Mouse (Mus musculus) forebrain, embryonic 13.5 days (tissue): ENCODE results near the gene Calm2. TPM values are rescaled to one million over a fixed set of nuclear protein-coding genes. Genes with fewer than 3 reads are reported as not detected.

Source experiments
- ATAC-seq: fragments of 200-750 bp; cut with Nextera tagmentation; 2 replicates; pipeline ENCODE4 v1.8.0; 2017
- H3K27ac ChIP-seq: fragments of 300-500 bp; sonication (generic); 2 replicates; pipeline ENCODE4 v1.5.1; 2015; ENCODE audit warnings: inconsistent platforms, mild to moderate bottlenecking, moderate library complexity
- H3K27me3 ChIP-seq: fragments of 300-500 bp; sonication (generic); 2 replicates; pipeline ENCODE4 v1.6.1; 2015; ENCODE audit warnings: mild to moderate bottlenecking, inconsistent platforms
- H3K36me3 ChIP-seq: fragments of 300-500 bp; sonication (generic); 2 replicates; pipeline ENCODE4 v1.6.1; 2015; ENCODE audit warnings: mild to moderate bottlenecking, inconsistent platforms; ENCODE audit not compliant: poor library complexity, severe bottlenecking
- H3K4me1 ChIP-seq: fragments of 300-500 bp; sonication (generic); 2 replicates; pipeline ENCODE4 v1.6.1; 2015; ENCODE audit warnings: inconsistent platforms
- H3K4me2 ChIP-seq: fragments of 300-500 bp; sonication (generic); 2 replicates; pipeline ENCODE4 v1.6.1; 2015; ENCODE audit warnings: inconsistent platforms, mild to moderate bottlenecking, moderate library complexity
- H3K4me3 ChIP-seq: fragments of 300-500 bp; sonication (generic); 2 replicates; pipeline ENCODE4 v1.5.1; 2015; ENCODE audit warnings: mild to moderate bottlenecking, inconsistent platforms
- H3K9ac ChIP-seq: fragments of 300-500 bp; sonication (generic); 2 replicates; pipeline ENCODE4 v1.6.1; 2015; ENCODE audit warnings: mild to moderate bottlenecking, inconsistent platforms
- H3K9me3 ChIP-seq: fragments of 300-500 bp; sonication (generic); replicated peaks from 2 replicates; pipeline ENCODE4 v1.6.1; 2016; ENCODE audit warnings: inconsistent platforms
- WGBS: fragments of 180-500 bp; shearing (Covaris S2); methylation state at CpG from one replicate; pipeline ENCODE4 v1.1.7; 2015; 5-methylcytosine and 5-hydroxymethylcytosine counted together
- polyA plus RNA-seq: library from polyadenylated mRNA; unstranded; fragments of >200 nt; fragmentation: Nextera tagmentation; extraction: Ambion mirVana; gene quantifications from 2 replicates; pipeline ENCODE4 v1.2.1, GENCODE M21; 2015

Gene Calm2
- polyA plus RNA-seq, result 1,676 and 1,701 TPM in 2 replicates

DNA sequence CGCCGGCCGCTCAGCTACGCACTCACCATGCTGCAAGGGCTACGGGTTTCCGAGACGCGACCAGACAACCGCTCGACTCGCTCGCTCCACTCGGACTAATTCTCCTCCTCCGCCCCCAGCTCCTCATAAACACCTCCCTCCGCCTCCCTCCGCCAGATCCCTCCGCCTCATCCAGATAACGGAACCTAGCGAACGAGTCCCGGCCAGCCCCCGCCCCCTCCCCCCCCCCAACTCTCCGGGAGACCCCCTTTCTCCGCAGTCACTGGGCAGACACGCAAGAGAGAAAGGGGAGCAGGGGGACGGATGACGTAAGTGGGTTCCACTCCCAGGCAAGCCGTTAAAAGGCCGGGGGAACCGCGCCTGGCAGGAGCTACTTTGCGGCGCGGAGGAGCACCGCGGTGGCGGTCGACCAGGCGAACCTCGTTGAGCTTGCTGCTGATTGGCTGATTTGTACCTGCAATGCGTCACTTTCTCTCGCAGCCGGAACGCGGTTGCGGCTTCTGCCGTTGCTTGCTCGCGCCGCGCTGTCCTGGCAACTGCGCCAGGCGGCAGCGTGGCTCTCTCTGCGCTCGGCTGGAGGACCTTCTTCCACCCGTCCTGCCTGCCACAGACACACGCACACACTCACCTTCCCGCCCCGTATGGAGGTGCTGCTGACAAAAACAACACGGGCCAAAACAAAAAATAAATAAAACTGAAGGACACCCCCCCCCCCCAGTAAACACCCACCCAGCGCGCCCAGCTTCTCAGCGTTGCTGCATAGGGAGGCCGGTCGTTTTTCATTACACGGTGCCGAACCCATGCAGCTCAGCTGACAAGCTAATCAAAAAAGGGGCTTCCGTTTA lies at the start of gene Calm2:
Gene Calm2 (minus strand): TSS at position 169 of the 845 bp plus-strand sequence.
- Histone ChIP-seq H3K27me3 (no peaks in the 10 kb centered on the region), H3K4me3 (peak within 1 kb of the TSS; percentile 89), H3K4me1 (peaks cover 37% of the 10 kb centered on the region), H3K4me2 (peak within 1 kb of the TSS; percentile 76), H3K36me3 (0 out of 2 replicates have a peak, but pooled peaks cover 3% of the 10 kb centered on the region), H3K27ac (peak within 1 kb of the TSS; percentile 99), H3K9me3 (no peaks in the 10 kb centered on the region), H3K9ac (peak within 1 kb of the TSS; percentile 99)
- ATAC-seq, result peak; percentile 94
- WGBS, result under 1% methylated on average over 61 of the region's 69 CpGs

DNA sequence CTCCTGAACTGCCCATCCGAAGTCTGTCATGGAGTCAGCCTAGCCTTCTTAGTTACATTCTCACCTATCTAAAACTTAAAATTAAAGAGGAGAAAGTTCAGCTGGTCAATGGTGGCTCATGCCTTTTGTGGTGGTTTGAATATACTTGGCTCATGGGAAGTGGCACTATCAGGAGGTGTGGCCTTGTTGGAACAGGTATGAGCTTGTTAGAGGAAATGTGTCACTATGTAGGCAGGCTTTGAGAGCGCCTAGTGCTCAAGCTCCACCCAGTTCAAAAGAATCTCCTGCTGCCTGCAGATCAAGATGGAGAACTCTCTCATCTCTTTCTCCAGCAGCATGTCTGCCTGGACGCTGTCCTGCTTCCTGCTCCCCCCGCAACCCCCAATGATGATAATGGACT lies 48.8 kb upstream of the Calm2 start:
- no peak for ATAC-seq
- H3K27me3 ChIP-seq, result no peaks in the 10 kb centered on the region; the same call in 1 of the 2 replicates
- H3K9me3 ChIP-seq, result no peaks in the 10 kb centered on the region
- H3K4me1 ChIP-seq, result 0 out of 2 replicates have a peak, but pooled peaks cover 1% of the 10 kb centered on the region
- H3K27ac ChIP-seq, result no peak overlapping the region
- no peak overlapping the region for H3K4me2 ChIP-seq
- 99% methylated on average over 4 of the region's 4 CpGs for WGBS
- no peaks in the 10 kb centered on the region for H3K36me3 ChIP-seq
- no peak overlapping the region for H3K9ac ChIP-seq
- H3K4me3 ChIP-seq, result no peak overlapping the region

DNA sequence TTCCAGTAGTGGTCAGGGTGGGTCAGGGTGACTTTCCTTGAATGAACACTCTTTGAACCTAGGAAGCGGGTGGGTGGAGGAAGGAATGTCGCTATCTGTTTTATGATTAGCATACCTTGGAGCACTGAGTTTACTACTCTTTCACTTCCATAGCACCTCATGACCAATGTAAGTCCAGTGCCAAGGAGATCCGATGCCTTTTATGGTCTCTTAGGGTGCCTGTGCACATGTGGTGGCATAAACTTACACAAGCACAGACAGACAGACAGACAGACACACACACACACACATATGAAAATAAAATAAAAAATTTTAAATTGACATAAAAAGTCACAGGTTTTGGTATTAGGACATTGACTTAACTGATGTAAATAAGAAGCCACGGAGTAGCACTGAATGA lies 47.6 kb upstream of the Calm2 start:
- H3K4me2 ChIP-seq, result no peak overlapping the region
- H3K4me1 ChIP-seq, result 0 out of 2 replicates have a peak, but pooled peaks cover 6% of the 10 kb centered on the region
- no peak overlapping the region for H3K27ac ChIP-seq
- no peak overlapping the region for H3K9ac ChIP-seq
- no peak for ATAC-seq
- H3K27me3 ChIP-seq, result no peaks in the 10 kb centered on the region
- WGBS, result 91% methylated on average over 4 of the region's 4 CpGs
- no peaks in the 10 kb centered on the region for H3K9me3 ChIP-seq
- no peak overlapping the region for H3K4me3 ChIP-seq
- no peaks in the 10 kb centered on the region for H3K36me3 ChIP-seq

DNA sequence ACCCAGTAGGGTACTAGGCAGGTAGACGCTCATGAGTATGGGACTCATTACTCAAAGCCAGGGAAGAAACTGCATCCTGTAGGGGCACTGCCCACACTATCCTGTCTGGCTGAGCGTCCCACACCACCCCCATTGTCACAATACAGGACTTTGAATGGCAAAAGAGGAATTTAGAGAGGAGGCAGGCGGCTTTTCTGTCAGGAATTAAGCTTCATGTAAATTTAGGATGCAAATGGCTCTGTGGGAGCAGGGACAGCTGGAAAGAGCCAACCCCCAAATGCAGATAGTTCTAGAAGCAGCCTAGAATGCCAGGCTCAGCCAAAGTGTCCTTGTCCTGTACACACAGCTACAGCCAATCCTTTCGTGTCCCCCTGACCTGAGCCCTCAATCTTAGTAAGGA lies 45.6 kb upstream of the Calm2 start:
- 0 out of 2 replicates have a peak, but pooled peaks cover 6% of the 10 kb centered on the region for H3K4me1 ChIP-seq
- no peaks in the 10 kb centered on the region for H3K27me3 ChIP-seq
- H3K4me3 ChIP-seq, result no peak overlapping the region
- WGBS, result 48% methylated on average over 4 of the region's 4 CpGs
- H3K27ac ChIP-seq, result no peak overlapping the region
- H3K36me3 ChIP-seq, result no peaks in the 10 kb centered on the region
- H3K9me3 ChIP-seq, result no peaks in the 10 kb centered on the region
- H3K9ac ChIP-seq, result no peak overlapping the region
- H3K4me2 ChIP-seq, result no peak overlapping the region
- no peak for ATAC-seq

DNA sequence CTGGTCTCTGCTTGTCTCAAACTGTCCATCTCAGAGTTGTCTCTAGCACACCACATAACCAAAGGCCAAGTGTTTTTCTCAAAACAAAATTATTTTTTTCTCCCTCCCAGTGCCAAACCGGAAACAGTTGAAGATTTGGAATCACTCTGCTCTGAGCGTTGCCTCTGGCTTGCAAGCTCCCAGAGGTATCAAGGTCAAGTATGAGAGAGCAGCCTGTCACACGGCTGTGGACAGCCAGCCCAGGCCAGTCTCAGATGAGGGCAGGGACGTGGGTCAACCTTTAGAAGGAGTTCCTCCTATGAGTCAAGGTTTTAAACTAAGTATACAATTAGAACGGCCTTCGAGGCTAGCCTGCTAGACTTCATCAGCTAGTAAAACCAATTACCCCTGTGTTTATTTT lies 43.6 kb upstream of the Calm2 start:
- Histone ChIP-seq H3K9ac (no peak overlapping the region), H3K36me3 (no peaks in the 10 kb centered on the region), H3K4me3 (no peak overlapping the region), H3K9me3 (peaks cover 3% of the 10 kb centered on the region; the same call in 1 of the 2 replicates), H3K4me2 (no peak overlapping the region), H3K27ac (0 out of 2 replicates have a peak overlapping the region, but pooled peaks have one; percentile 12), H3K27me3 (no peaks in the 10 kb centered on the region), H3K4me1 (0 out of 2 replicates have a peak, but pooled peaks cover 6% of the 10 kb centered on the region)
- ATAC-seq, result no peak
- WGBS, result 47% methylated on average over 6 of the region's 6 CpGs

DNA sequence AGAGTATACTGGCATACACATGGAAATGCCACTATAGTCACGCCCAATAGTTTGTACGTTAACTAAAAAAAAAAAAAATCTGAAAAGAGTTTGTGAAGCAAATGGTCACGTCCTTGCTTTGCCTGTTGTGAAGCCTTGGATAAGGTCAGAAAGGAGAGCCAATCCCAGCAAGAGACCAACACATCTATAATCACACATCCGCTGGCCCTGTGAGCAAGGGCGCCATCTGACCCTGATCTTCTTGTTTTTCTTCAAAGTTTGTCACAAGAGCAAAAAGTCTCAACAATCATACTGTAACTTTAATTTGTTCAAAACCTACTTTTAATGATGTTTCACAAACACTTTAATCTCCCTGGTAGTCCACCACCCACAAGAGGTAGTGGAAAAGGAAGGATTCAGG lies 39.0 kb upstream of the Calm2 start:
- Histone ChIP-seq H3K9me3 (peaks cover 3% of the 10 kb centered on the region; the same call in 1 of the 2 replicates), H3K4me1 (0 out of 2 replicates have a peak, but pooled peaks cover 6% of the 10 kb centered on the region), H3K27me3 (no peaks in the 10 kb centered on the region), H3K27ac (no peak overlapping the region), H3K4me3 (no peak overlapping the region), H3K36me3 (no peaks in the 10 kb centered on the region), H3K4me2 (no peak overlapping the region), H3K9ac (no peak overlapping the region)
- no peak for ATAC-seq
- 94% methylated on average over 5 of the region's 5 CpGs for WGBS

DNA sequence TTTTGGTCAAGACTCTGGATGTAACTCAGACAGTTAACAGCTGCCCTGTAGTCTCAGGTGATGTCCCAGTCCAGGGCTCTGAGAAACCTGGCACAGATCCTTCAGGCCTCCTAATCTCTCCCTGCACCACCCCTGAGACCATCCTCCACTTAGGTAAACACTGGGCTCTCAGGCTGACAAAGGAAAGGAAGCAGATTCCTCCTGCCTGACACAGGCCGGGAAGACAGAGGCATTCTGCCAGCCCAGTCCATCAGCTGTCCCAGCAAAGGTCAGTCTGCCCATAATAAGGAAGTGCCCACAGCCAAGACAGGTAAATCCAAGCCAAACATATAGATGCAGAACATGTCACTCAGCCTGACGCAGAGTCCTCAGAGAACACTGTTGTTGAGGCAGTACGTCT lies 36.1 kb upstream of the Calm2 start:
- Histone ChIP-seq H3K4me2 (no peak overlapping the region), H3K36me3 (no peaks in the 10 kb centered on the region), H3K4me3 (no peak overlapping the region), H3K27ac (no peak overlapping the region), H3K9me3 (peaks cover 3% of the 10 kb centered on the region; the same call in 1 of the 2 replicates), H3K9ac (no peak overlapping the region), H3K27me3 (no peaks in the 10 kb centered on the region), H3K4me1 (peaks cover 12% of the 10 kb centered on the region; the same call in 1 of the 2 replicates)
- WGBS, result 72% methylated on average over 3 of the region's 3 CpGs
- no peak for ATAC-seq

DNA sequence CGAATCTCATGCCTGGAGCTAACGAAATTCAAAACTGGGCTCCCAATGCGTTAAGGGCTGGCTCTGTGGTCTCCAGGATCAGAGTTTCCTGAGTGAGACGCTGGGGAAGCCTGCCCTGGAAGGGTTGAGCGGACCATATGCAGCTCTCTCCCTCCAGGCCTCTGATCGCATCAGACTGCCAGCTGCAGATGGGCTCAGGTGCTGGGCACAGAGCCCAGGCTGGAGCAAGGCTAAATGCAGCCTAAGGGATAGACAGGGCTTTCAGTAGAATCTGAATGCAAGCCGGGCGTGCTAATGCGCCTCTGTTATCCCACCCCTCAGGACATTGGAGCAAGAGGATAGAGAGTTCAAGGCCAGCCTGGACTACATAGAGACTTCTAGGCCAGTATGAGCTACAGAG lies 31.8 kb upstream of the Calm2 start:
- H3K4me3 ChIP-seq, result no peak overlapping the region
- no peaks in the 10 kb centered on the region for H3K36me3 ChIP-seq
- H3K9me3 ChIP-seq, result no peaks in the 10 kb centered on the region
- ATAC-seq, result peak; percentile 68
- peak overlapping the region; percentile 74 for H3K27ac ChIP-seq
- H3K4me2 ChIP-seq, result no peak overlapping the region
- WGBS, result 65% methylated on average over 9 of the region's 9 CpGs
- H3K9ac ChIP-seq, result no peak overlapping the region
- H3K27me3 ChIP-seq, result no peaks in the 10 kb centered on the region
- H3K4me1 ChIP-seq, result peaks cover 27% of the 10 kb centered on the region

DNA sequence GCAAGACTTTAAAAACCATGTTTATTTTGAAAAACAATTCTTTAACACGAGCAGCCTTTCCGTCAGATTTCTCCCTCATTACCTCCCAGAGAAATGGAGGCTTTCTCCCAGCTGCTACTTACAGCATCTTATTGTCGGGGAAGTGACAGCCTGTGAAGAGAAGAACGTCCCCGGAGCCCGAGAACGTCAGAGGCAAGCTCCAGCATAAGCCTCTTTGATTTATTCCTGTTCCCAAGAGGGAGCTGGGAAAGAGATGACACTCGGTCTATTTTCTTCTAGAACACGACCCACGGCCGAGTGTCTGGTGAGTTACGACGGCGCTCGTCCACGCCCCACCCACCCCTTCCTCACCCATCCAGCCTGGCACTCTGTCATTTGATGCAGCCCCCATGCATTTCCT lies 30.9 kb upstream of the Calm2 start:
- Histone ChIP-seq H3K4me3 (no peak overlapping the region), H3K4me2 (no peak overlapping the region), H3K9ac (no peak overlapping the region), H3K4me1 (peaks cover 36% of the 10 kb centered on the region), H3K36me3 (no peaks in the 10 kb centered on the region), H3K27me3 (no peaks in the 10 kb centered on the region), H3K27ac (peak overlapping the region; percentile 53; the same call in 1 of the 2 replicates), H3K9me3 (no peaks in the 10 kb centered on the region)
- WGBS, result 70% methylated on average over 16 of the region's 16 CpGs
- ATAC-seq, result no peak

DNA sequence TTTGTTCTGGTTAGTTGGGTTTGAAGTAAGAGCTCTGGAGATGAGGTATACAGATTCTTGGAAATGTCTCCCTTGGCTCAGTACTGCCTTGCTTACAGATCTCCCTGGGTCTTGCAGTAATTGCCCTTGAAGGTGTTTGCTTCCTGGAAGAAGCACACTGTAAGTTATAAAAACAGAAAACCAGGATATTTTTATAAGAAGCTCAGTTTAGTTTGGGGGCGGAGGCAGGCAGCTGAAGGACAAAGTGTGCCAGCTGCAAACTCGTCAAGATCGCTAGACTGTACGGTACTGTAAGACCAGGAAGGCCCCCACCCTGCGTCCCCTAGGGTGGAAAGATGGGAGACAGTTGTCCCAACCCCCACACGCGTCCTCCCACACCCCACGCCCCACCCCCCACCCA lies 28.6 kb upstream of the Calm2 start:
- no peak for ATAC-seq
- Histone ChIP-seq H3K9ac (no peak overlapping the region), H3K27ac (no peak overlapping the region), H3K9me3 (no peaks in the 10 kb centered on the region), H3K4me2 (no peak overlapping the region), H3K4me1 (peaks cover 36% of the 10 kb centered on the region), H3K36me3 (no peaks in the 10 kb centered on the region), H3K4me3 (no peak overlapping the region), H3K27me3 (no peaks in the 10 kb centered on the region)
- 79% methylated on average over 8 of the region's 8 CpGs for WGBS

DNA sequence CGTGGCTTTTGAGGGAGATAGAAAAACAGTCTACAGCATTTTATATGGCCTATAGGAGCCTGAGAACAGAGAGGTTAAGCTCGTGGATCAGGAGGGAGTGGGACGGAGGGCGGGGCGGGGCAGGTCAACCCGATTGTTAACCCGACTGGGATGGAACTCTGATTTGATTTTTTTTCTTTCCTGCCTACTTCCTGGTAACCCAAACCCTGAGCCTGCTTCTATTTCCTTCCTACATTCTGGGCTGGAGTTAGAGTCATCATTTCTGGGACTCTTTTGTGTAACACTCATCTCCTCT lies 27.7 kb upstream of the Calm2 start:
- Histone ChIP-seq H3K36me3 (no peaks in the 10 kb centered on the region), H3K4me1 (peaks cover 36% of the 10 kb centered on the region), H3K4me2 (peak overlapping the region; percentile 65), H3K4me3 (peak overlapping the region; percentile 38), H3K27ac (no peak overlapping the region), H3K9ac (peak overlapping the region; percentile 61), H3K9me3 (no peaks in the 10 kb centered on the region), H3K27me3 (no peaks in the 10 kb centered on the region)
- 2% methylated on average over 7 of the region's 7 CpGs for WGBS
- ATAC-seq, result no peak

DNA sequence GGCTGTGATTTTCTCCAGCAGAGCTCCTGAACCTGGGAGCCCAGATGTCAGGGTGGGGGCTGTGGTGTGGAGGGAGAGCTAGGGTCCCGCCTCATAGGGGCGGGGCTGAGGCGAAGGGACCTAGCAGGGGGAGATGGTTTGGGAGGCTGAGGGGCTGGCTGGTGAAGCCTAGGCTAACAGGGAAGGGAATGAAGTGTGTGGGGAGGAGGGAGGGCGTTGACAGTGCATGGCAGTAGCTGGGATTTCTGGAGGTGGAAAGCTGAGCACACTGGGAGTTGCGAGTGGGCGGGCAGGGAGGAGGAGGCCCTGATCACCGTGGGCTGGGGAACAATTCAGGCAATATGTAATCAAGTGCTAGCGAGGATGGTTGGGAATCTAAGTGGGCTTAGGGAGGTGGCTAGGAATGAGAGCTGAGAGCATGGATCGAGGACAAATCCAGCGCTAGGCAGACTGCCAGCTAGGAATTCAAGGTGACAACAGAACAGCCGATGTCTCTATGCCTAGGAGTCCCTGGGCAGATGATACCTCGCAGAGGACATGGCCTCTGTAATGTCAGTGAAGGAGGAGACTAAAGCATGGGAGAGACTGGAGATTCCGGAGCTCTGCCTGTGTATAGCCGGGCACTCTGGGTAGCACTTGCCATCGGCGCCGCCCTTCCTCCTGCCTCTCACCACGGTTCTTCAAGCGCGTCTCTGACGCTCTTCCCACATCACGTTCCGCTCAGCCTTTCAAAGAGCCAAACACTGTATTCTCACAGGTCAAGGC lies 27.2 kb upstream of the Calm2 start:
- Histone ChIP-seq H3K27me3 (no peaks in the 10 kb centered on the region), H3K4me3 (peak overlapping the region; percentile 38), H3K4me1 (peaks cover 34% of the 10 kb centered on the region), H3K9ac (peak overlapping the region; percentile 61), H3K27ac (peak overlapping the region; percentile 6), H3K9me3 (no peaks in the 10 kb centered on the region), H3K4me2 (peak overlapping the region; percentile 65), H3K36me3 (no peaks in the 10 kb centered on the region)
- WGBS, result 0% methylated on average over 23 of the region's 23 CpGs
- peak; percentile 80 for ATAC-seq
